8 mouse cellular contexts compared by ENCODE assay signal in genomic region chr7:80782155-80783109, GRCm38 (mm10). TPM values are rescaled to one million over a fixed set of nuclear protein-coding genes. Genes with fewer than 3 reads are reported as not detected.
A peak's percentile ranks its signal among the peaks of the same experiment; 100 is the strongest.
DNase-seq lines count a peak whose midpoint lies in the region; ATAC-seq and TF ChIP-seq lines count a peak whose summit lies in the region.

No protein-coding gene starts in this region.

- no peaks in the 10 kb centered on the region for H3K27me3 ChIP-seq in heart, postnatal 0 days (ENCODE audit: control insufficient read depth, insufficient read depth, low read length)
- no peaks in the 10 kb centered on the region for H3K27me3 ChIP-seq in forebrain, embryonic 13.5 days

- H3K9ac ChIP-seq in heart, postnatal 0 days (replicated peaks; ENCODE audit: low read depth, low read length) = no peak overlapping the region
- no peak overlapping the region for H3K9ac ChIP-seq in forebrain, embryonic 13.5 days

- TF ChIP-seq EP300 in heart, postnatal 0 days (IDR thresholded peaks at IDR 0.05; ENCODE audit: low read depth) = no peak

- H3K4me1 ChIP-seq in heart, postnatal 0 days (ENCODE audit: control insufficient read depth, insufficient read depth) = peaks cover 60% of the 10 kb centered on the region
- peaks cover 3% of the 10 kb centered on the region; the same call in 1 of the 2 replicates for H3K4me1 ChIP-seq in forebrain, embryonic 13.5 days

- H3K27ac ChIP-seq in heart, postnatal 0 days (ENCODE audit: low read depth) = peak overlapping the region; percentile 79
- no peak overlapping the region for H3K27ac ChIP-seq in forebrain, embryonic 13.5 days

- no peaks in the 10 kb centered on the region for H3K9me3 ChIP-seq in heart, postnatal 0 days (replicated peaks; ENCODE audit: control insufficient read depth, low read length)
- no peaks in the 10 kb centered on the region for H3K9me3 ChIP-seq in forebrain, embryonic 13.5 days (replicated peaks)

- H3K36me3 ChIP-seq in heart, postnatal 0 days (replicated peaks; ENCODE audit: control insufficient read depth, insufficient read depth, low read length) = no peaks in the 10 kb centered on the region
- no peaks in the 10 kb centered on the region for H3K36me3 ChIP-seq in forebrain, embryonic 13.5 days (ENCODE audit: poor library complexity, severe bottlenecking)

- no peak overlapping the region for H3K4me3 ChIP-seq in heart, postnatal 0 days (ENCODE audit: low read depth, low read length)
- no peak overlapping the region for H3K4me3 ChIP-seq in forebrain, embryonic 13.5 days

- peak; percentile 50 for ATAC-seq in CD4-positive, CD25-positive, alpha-beta regulatory T cell, adult 4 months
- ATAC-seq in heart, postnatal 0 days (ENCODE audit: insufficient read depth, low read depth) = no peak
- ATAC-seq in forebrain, embryonic 13.5 days = no peak

- peak; percentile 17 for DNase-seq in embryo, embryonic 11 days
- no peak for DNase-seq in embryo, embryonic 10.5 days (ENCODE audit: low spot score)
- no peak for DNase-seq in heart, postnatal 0 days (ENCODE audit: low spot score)
- DNase-seq in monocyte, adult 2 months (ENCODE audit: low read depth in 1 of 2, low spot score in 2 of 2) = peak; percentile 71 to 78
- DNase-seq in frontal cortex, adult 2 months (ENCODE audit: extremely low spot score in 1 of 2, low spot score in 1 of 2) = no peak
- DNase-seq in cerebellum, adult 9-11 months = no peak

- H3K4me2 ChIP-seq in heart, postnatal 0 days (ENCODE audit: low read depth, low read length) = no peak overlapping the region
- H3K4me2 ChIP-seq in forebrain, embryonic 13.5 days = no peak overlapping the region

- no peak for TF ChIP-seq CTCF in heart, postnatal 0 days (IDR thresholded peaks at IDR 0.05; ENCODE audit: low read depth)

- WGBS in heart, postnatal 0 days = 67% methylated on average over 17 of the region's 17 CpGs
- WGBS in forebrain, embryonic 13.5 days = 82% methylated on average over 17 of the region's 17 CpGs

RNA-seq across cellular contexts. Expression of gene Iqgap1, which starts 43.3 kb away (rescaled TPM):
- 100 to 1,000 TPM; 187 to 284 TPM for polyA plus RNA-seq in CD4-positive, CD25-positive, alpha-beta regulatory T cell, adult 4 months (2017; shearing (Covaris generic))
- 39.8 and 88.5 TPM in 2 replicates for total RNA-seq in heart, postnatal 0 days (2014; rRNA removed; ENCODE audit: low replicate concordance)
- polyA plus RNA-seq in heart, postnatal 0 days (2015; fragmentation: Nextera tagmentation; extraction: Ambion mirVana) = 22.6 and 23.6 TPM in 2 replicates
- polyA plus RNA-seq in frontal cortex, adult 2 months (2012; rRNA removed) = 23.5 and 26.2 TPM in 2 replicates
- 19.7 and 20.6 TPM in 2 replicates for polyA plus RNA-seq in forebrain, embryonic 13.5 days (2015; fragmentation: Nextera tagmentation; extraction: Ambion mirVana)

Comparison
In these comparisons a context has a peak if more than half of its experiments do, and no peak if none do; other contexts are left out.
1. DNase-seq: peak in embryo, embryonic 11 days (single experiment) and monocyte, adult 2 months (2 of 2); none in embryo, embryonic 10.5 days (single experiment), heart, postnatal 0 days (single experiment), frontal cortex, adult 2 months (0 of 2) and cerebellum, adult 9-11 months (single experiment).